Mouse (Mus musculus) cerebellum, adult (tissue): ENCODE data around the gene Srpk2.
"Not testable (repeated sequence)": the region's sequence is repeated elsewhere in the genome, so short reads cannot be mapped to it uniquely, and the experiment has no call there.

Experiments used
- ATAC-seq: cut with Nextera tagmentation; 2 replicates; pipeline ENCODE4 v1.9.2; 2017; ENCODE audit warnings: mild to moderate bottlenecking, moderate library complexity, mixed read lengths; ENCODE audit not compliant: insufficient number of reproducible peaks, low FRiP score, low TSS enrichment

Gene Srpk2

DNA sequence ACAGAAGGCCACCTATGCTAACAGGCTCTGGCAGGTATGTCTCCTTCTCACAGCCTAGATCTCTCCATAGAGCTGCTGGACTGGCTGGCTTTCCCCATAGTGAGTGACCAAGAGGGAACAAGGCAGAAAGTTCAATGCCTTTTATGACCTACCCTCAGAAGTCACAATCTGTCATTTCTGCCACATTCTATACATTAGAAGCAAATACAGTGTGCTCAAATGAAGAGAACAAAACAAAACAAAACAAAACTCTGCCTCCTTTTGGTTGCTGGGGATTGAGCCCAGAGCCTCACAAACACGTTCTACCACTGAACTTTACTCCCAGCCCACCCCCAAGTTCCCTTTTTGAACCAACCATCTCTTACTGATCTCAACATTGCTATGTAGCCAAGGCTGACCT, at the start of gene Srpk2:
Gene Srpk2 (minus strand): TSS at position 101 of the 400 bp plus-strand sequence.
- ATAC-seq, result no peak

GRCm38 (mm10) chr5:23721956-23722355, 37.5 kb upstream of the Srpk2 start:
- ATAC-seq, result no peak

DNA sequence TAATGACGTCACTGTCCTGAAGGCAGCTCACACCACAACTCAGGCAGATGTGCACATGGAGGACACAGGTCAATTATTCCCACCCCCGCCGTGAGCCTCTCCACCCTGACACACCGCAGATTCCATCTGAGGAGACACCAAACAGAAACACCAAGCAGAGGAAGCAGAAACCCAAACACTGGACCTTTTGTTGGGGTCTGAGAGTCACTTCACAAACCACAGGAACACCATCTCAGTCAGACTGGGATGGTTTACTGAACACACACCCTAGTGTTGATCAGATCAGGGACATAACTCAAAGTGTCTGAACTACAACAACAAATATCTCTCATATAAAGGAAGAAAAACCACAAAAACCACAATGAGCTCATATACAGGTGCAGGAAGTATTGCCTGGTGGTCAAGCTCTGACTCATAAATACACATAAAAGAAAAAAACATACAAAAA, 34.5 kb upstream of the Srpk2 start:
- ATAC-seq, result no peak

GRCm38 (mm10) chr5:23718182-23718534, 33.7 kb upstream of the Srpk2 start:
- ATAC-seq, result no peak

DNA sequence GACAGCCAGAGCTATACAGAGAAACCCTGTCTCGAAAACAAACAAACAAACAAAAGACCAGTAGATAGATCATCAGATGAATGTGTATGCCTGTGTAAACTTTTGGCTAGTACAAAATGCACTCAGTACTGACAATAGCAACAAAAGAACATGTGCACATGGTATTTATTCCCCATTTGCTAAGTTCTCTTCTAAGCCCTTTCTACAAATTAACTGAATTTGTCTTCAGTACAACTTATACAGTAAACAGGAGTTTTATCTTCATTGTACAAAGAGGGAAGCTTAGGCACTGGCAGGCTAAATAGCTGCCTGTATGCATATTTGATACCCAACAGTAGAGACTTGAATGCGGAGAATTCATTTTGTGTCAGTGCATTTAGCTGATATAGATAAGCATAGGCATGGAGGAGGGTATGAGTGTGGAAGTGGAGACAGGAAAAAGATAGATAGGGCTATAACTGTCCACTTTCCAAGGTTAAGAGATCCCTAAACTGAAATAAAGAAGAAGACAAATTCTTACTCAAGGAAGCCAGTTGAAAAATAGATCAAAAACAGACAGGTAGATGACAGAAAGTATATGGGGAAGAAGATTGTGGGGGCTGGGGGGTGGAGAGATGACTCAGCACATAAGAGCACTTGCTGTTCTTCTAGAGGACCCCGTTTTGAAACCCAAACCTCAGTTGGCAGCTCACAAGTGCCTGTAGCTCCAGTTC, 33.2 kb upstream of the Srpk2 start:
- ATAC-seq, result no peak

- ATAC-seq, result no peak
Measured at GRCm38 (mm10) chr5:23713401-23714335, 29.3 kb upstream of the Srpk2 start.

- ATAC-seq, result peak; percentile 97
Measured at GRCm38 (mm10) chr5:23712130-23713001, 27.9 kb upstream of the Srpk2 start.

DNA sequence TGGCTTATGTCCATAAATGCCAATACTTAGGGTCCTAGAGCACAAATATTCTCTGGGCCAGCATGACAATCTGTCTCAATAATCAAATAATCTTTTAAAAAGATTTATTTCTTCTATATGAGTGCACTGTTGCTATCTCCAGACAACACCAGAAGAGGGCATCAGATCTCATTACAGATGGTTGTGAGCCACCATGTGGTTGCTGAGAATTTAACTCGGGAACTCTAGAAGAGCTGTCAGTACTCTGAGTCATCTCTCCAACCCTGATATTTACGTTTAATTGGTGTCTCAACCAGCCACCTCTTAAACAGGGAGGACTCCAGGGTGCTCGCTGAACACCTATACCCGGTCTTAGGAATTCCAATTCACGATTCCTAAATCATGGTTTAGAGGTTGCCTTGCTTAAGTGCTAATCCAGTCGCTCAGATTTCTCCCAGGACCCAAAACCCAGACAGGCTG, 27.3 kb upstream of the Srpk2 start:
- ATAC-seq, result not testable (repeated sequence)

- ATAC-seq, result no peak
Measured at GRCm38 (mm10) chr5:23711244-23711643, 26.8 kb upstream of the Srpk2 start.

- ATAC-seq, result no peak
Measured at GRCm38 (mm10) chr5:23709661-23710060, 25.2 kb upstream of the Srpk2 start.

DNA sequence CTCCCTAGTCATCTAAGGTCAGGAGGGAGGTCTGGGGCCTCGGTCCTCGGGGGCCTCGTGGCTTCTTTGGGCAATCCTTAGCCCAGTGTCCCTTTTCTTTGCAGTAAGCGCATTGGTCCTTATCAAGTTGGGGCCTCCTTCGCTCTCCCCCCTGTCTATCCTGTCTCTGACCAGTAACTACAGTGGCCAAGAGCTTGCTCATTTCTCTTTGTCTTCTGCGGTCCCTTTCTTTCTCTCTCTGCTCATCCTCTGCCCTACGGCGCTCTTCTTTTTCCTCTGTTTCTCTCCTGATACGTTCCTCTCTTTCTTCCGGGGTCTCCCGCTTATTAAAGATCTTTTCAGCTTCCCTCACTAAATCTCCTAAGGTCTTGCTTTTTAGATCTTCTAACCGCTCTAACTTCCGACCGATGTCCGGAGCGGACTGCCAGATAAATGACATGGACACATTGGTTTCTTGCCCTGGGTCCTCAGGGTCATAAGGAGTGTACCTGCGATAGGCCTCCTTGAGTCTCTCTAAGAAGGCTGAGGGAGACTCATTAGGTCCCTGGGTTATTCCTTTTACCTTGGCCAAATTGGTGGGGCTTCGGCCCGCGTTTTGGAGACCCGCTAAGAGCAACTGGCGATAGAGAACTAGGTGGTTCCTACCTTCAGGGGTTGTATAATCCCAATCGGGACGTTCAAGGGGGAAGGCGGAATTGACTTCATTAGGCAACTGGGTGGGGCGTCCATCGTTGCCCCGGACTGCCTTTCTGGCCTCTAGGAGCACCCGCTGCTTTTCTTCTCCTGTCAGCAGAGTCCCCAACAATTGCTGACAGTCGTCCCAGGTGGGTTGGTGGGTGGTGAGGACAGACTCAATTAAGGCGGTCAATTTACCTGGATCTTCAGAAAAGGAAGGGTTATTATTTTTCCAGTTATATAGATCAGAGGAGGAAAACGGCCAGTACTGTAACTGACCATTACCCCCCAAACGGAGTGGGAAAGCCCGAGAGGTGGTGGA, 22.5 kb upstream of the Srpk2 start:
- ATAC-seq, result not testable (repeated sequence)

- ATAC-seq, result no peak
Measured at GRCm38 (mm10) chr5:23697457-23697856, 13.0 kb upstream of the Srpk2 start.

- ATAC-seq, result no peak
Measured at GRCm38 (mm10) chr5:23683431-23683830, 986 bp downstream of the Srpk2 start.

- ATAC-seq, result no peak
Measured at GRCm38 (mm10) chr5:23679006-23679405, 5.4 kb downstream of the Srpk2 start.

DNA sequence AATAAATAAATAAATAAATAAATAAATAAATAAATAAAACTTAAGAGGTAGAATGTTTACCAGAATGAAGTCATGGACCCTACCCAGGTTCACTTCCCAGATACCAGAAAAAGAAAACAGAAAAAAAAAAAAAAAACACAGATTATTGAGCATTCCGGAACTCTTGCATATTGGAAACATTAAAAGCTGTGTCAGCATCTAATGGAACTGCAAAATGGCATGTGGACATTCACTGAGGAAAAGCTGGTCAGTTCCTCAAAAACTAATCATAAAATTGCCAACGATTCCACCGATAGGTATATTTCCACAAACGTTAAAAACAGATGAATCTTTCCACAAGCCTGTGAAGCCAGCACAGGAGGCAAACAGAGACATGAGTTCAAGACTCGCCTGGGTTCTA, 6.5 kb downstream of the Srpk2 start:
- no peak for ATAC-seq

- ATAC-seq, result no peak
Measured at GRCm38 (mm10) chr5:23677072-23677453, 7.4 kb downstream of the Srpk2 start.

DNA sequence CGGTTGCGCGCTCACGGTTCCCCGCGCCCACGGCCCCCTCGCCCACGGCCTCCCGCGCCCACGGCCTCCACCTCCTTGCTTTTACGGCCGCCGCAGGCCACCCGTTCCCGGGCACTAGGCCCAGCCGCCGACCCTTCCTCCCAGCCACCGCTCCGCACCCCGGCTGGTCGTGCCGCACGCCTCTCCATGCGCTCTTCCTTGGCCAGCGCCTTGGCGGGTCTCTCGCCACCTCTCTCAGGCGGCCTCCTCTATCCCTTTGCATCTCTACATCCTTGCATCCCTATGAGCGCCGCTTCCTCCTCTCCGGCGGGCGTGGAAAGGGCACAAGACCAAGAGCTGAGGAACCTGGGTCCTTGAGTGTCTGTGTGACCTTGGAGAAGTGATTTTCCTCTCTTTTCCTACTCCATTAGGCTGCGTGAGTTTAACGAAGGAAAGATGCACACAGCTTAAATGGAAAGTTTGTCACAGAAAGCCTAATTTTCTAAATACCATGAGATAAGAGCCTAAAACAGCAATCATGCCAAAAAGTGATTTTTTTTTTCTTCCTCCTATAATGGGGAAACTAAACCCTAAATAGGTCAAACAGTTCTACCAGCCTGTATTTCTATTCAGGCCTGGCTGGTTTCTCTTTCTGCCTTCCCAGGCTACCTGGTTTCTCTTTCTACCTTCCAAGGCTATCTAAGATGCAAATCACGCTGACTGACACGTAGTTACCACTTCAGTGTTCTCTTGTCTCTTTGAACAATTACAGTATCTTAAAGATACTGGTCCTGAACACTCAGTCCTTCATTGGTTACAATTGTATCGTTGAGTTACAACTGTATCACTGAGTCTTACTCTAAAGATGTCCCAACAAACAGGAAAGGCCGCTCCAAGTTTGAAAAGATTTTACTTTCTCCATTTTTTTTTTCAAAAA, 8.0 kb downstream of the Srpk2 start:
- ATAC-seq, result peak; percentile 76

DNA sequence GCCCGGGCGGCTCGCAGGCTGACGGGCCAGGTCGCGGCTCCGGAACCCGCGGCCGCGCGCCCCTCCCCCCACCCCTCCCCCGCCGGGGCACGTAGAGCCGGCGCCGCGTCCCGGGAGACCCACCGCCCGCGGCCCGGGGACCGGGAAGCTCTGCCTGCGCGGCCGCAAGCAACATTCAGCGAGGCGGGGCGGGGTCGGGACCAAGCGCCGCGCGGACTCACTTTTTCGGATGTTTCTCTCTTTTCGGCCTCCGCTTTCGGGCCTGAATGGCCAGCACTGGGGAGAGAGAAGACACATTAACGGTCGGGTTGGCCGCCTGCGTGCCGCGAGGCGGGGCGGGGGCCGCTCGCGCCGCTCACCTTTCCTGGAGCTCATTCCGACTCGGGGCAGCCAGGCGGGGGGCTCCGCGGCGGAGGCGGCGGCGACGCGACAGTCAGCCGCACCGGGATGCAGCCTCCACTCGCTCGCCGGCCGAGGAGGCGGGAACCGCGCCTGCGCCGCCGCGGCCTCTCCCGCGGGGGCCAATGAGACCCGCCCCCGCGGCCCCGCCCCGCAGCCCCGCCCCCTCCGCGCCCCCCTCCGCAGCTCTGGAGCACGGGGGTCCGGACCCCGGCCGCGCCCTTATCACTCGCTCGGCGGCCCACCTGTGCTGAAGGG, 8.8 kb downstream of the Srpk2 start:
- peak; percentile 57; the same call in 1 of the 2 replicates for ATAC-seq
